Mouse (Mus musculus): ENCODE measurements around the gene AW549877. TPM values are rescaled to one million over a fixed set of nuclear protein-coding genes. Genes with fewer than 3 reads are reported as not detected.

Gene AW549877
- polyA plus RNA-seq, 1 experiment from 2014 or later, result 13.5 TPM

DNA sequence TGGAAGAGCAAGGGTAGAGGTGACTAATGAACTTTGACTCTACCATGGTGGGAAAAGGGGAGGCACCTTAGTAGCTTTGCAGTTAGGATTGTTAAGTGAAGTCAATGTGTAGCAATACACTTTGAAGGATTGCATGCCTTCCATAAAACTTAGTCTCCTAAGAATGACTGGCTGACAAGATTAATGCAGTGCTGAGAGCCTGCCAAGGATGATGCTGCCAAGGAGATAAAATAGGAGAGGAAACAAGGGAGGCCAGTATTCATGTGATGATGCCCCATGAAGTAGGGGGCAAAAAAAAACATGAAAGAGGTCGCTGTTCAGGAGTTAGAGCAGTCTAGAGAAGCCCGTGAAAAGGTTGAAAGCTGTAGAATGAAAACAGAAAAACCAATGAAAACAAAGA lies 10.7 kb downstream of the AW549877 start:
- DNase-seq (ENCODE audit: low spot score), result no peak

DNA sequence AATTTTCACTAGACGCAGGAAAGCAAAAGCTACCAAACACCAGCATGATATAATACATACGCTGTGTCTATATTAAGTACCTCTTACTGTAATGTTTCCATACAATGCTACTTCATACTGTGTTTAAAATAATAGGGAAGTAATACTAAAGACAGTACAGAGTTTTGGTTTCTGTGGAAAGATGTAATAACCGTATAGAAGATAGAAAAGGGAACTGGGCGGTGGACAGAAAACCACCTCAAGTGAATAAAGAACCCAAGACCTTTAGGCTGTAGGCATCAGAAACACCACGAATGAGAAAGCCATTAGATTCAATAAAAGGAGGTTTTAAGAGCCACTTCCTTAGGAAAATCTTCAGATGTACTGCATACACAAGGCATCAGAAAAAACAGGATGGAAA lies 12.8 kb downstream of the AW549877 start:
- no peak for DNase-seq (ENCODE audit: low spot score)

DNA sequence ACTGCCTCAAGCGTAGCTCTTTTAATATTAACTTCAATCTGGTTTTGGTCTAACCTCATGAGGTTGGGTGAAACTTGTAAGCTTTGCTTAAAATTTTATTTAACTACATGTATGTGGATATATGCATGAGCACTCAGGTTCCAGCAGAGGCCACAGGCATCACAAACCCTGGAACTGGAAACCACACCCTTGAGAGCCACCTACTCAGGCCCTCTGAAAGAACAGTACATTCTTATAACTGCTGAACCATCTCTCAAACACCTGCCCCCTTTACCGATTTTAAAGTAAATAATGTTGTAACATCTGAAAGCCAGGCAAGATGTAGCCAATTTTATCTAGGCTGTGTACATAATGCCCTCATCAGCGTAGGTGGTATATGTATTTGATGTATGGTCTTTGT lies 15.7 kb downstream of the AW549877 start:
- DNase-seq (ENCODE audit: low spot score), result peak; percentile 5

DNA sequence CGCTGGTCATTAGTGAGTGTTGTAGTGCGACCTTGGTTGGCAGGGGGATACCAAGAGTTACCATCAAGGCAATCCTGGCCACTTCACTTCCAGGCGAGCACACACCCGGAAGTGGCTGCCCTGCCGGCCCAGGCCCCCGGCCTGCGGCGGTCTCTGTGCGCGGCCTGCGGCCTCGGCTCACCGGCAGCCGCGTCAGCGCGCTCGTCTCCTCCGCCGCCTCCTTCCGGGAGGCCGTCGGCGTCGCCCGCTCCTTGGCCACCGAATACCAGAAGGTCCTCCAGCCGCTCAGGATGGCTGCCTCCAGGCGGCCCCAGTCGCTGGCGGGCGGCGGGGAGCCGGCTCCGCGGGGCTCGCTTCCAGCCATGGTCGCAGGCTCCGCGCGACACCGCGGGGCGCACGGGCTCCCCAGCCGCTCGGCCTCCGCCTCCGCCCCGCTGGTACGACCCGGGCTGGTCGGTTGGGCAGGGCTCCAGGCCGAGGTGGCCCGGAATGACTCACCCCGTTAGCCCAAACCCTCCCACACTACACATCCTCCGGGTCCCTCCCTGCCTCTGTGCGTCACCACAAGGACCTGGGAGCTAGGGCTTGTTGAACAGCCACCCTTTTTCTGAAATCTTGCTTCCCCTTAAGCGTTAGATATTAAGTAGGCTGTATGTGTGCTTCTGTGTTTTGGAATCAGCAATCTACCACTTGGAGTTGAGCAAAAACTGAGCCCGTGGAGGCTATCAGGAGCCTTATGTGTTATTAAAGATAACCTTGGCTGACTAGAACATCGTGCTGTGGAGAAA lies 16.3 kb downstream of the AW549877 start, which contains the start of gene Fbxo4:
Fbxo4 (minus strand) TSS at position 513 of the 788 bp plus-strand sequence.
- DNase-seq (ENCODE audit: low spot score), result peak; percentile 47

DNA sequence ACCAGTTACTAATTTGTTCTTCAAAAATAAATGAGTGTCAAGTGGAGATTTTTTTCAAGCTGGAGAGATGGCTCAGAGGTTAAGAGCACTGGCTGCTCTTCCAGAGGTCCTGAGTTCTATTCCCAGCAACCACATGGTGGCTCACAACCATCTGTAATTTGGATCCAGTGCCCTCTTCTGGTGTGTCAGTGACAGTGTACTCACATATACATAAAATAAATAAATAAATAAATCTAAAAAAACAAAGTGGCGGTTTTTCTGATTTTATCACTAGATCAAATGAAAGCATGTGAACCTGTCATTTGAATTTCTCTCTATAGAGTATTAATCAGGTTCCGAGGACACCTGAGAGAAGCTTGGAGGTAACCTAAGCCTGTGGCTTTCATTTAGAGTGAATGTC lies 17.3 kb downstream of the AW549877 start:
- no peak for DNase-seq (ENCODE audit: low spot score)

DNA sequence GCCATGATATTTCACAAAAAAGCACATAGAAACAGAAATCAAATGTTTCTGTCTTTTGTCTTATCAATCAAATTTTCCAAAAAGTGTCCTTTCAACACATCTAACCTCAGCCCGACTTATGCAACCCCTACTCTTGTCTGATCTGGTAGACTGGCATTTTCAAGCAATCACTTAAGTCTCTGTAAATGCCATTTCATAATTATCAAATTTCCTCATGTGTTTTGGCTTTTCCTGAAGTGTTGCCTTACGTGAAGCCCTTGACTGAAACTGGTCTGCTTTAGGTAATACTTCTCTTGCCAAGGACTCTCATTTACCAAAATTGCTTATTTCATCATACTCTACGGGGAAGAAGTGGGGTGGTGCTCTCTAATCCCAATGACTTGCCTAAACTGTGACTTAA lies 22.2 kb downstream of the AW549877 start:
- DNase-seq (ENCODE audit: low spot score), result no peak

DNA sequence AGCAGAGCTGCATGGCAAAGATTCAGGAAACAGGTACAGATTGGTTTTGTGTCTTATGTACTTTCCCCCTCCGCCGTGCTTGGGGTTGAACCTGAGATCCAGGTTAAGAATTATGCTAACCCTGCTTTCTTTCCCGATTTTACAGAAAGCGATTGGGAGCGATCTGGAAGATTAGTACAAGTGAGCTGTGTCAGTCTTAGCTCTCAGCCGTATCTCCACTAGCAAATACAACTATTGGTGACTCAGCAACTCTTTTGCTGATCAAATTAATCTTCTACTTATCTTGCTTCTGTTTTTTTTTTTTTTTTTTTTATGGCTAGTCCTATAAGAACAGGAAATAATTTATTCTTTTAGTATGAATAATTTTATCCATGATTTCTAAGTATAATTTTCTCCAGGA lies 25.4 kb downstream of the AW549877 start:
- DNase-seq (ENCODE audit: low spot score), result no peak

DNA sequence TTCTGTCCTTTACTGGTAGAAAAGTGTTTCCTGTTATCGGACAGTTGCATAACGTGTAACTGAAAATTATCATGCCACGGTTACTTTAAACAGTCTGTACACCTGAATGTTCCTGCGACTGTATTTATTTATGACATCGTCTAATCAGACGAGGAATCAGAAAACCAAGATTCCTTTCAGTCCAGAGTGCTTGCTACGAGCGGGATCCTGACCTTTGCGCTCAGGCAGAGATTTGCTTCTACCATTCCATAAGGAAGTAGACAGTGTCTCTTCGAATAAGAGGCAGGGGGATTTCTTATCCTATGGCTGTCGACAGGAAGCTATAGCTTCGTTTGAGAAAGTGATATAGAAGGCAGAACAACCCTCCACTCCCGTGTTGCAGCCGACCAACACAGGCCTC lies 25.8 kb downstream of the AW549877 start:
- no peak for DNase-seq (ENCODE audit: low spot score)

DNA sequence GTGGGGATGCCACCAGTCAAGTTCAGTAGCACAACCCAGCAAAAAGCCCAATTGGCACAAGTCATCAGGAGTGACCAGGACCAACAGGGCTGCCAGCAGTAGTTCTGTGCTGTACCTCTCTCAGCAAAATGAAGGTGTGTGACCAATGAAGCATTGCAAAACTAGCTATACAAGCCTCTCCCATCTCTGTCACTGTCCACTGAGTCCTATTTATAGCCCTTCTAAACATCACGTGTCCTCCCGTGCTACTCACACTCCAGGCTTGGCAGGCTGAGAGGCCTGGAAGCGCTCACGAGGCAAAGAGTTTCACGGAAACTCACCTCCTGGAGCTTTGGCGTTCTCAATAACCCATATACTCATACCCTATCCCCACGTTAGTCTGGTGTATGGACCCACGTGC lies 33.3 kb downstream of the AW549877 start:
- no peak for DNase-seq (ENCODE audit: low spot score)

DNA sequence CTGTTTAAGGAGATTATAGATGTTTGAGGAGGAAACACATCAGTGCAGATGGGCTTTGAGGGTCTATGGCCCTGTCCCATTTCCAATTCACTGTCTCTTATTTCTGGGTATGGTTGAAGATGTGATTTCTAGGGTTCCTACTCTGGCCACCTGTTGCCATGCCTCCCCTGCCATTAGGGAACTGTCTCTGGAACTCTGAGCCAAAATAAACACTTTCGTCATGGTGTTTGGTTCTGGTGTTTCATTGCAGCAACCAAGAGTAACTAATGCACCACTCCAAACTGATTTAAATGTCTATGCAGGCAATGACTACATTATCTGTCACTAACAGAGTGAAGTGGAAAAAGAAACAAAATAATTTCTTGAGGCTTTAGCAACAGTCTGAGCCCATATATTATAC lies 35.5 kb downstream of the AW549877 start:
- DNase-seq (ENCODE audit: low spot score), result no peak

DNA sequence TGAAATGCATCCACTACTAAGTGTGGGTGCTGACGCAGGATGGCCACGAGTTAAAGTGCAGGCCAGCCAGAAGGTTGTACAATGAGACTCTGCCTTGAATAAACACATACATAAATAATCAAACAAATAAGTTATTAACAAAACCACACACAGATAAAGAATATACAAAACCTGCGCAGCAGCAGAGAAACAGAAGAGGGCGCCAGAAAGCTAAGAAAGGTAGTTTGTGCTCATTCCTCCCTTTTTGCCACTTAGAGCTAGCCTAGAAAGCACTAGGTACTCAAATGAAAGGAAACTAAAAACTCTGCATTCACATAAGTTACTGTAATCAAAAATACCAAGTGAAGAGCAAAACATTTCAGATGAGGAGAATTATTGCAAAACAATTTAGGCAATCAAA lies 37.6 kb downstream of the AW549877 start:
- peak; percentile 47 for DNase-seq (ENCODE audit: low spot score)

DNA sequence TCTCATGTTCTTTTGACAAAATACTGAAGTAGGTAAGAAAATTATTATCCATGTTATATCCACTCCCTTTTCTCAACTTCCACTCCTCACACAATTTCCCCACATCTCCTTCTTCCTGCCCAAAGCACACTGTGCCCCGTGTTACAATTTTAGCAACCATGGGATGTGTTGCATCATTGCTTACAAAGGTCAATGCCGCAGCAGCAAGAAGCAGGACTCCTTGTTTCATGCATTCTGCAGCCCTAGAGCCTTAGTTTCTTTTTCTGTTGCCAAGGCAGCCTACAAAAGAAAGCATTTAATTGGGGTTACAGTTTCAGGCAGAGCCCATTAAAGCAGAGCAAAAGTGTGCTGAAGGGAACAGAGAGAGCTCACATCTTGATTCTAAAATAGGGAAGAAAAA lies 40.6 kb downstream of the AW549877 start:
- DNase-seq (ENCODE audit: low spot score), result no peak

DNA sequence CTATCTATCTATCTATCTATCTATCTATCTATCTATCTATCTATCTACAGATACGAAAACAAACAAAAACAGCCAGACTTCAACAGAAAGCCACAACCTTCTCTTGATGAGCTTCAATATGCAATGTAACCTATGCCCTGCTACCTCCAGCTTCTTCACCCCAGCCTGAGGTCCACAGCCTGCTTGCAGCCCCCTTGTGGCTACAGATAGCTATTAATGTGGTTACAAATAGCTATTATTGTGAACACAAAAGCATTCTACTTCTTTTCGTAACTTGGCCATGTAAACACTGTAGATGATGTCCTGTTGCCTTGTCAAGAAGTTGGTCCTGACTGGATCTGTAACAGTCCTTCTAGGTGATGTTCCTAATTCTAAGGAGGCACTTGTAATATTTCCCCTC lies 57.4 kb downstream of the AW549877 start:
- no peak for DNase-seq (ENCODE audit: low spot score)

DNA sequence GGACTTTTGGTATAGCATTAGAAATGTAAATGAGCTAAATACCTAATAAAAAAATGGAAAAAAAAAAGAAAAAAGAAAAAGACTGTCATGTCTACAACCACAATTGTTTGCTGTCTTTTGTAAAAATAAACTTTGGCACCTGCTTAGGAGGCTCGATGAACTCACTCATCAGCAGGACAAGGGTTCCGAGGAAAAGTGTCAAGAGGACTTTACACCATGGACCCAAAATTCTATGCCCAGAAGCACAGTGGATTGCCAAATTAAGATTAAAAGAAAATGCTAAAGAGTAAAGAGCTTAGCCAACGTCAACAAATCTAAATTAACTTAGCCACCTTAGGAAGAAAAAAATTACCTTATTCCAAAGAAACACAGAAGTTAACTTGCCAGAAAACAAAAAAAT lies 59.5 kb downstream of the AW549877 start:
- DNase-seq (ENCODE audit: low spot score), result no peak

DNA sequence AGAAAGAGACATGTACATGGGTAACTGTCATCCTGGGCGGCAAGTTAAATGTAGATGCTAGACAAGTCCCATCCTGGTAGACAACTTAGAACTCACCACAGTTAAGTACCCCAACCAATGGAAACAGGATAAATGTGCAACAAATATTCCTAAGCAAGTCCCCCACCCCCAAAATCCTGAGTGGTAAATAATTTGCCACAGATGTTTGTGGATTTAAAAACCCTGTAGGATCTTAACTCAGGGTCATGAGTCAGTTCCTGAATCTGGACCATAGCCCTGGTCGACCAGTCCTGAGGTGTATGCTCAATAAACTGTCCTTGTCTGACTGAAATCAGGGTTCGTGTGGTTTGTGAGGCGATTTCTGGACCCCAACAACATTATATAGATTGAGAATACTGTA lies 62.1 kb downstream of the AW549877 start:
- DNase-seq (ENCODE audit: low spot score), result no peak

Other genes with a start within 250 kb of the AW549877 start
- 7.8 and 8.1 TPM in 2 replicates for gene Fbxo4, start 16.2 kb downstream of the AW549877 start, polyA plus RNA-seq (2015; fragmentation: Nextera tagmentation; extraction: Ambion mirVana)
- gene Oxct1, start 30.6 kb upstream of the AW549877 start, polyA plus RNA-seq (2015; fragmentation: Nextera tagmentation; extraction: Ambion mirVana), result 75.1 and 75.4 TPM in 2 replicates